Mouse (Mus musculus) intestine, embryonic 15.5 days (tissue): ENCODE measurements around the gene Llph. TPM values are rescaled to one million over a fixed set of nuclear protein-coding genes. Genes with fewer than 3 reads are reported as not detected.
"Not testable (repeated sequence)": the region's sequence is repeated elsewhere in the genome, so short reads cannot be mapped to it uniquely, and the experiment has no call there.

Experiments used
- ATAC-seq: fragments of 200-750 bp; cut with Nextera tagmentation; 2 replicates; pipeline ENCODE4 v1.8.0; 2017; ENCODE audit warnings: moderate TSS enrichment, moderate library complexity
- H3K27ac ChIP-seq: fragments of 300-500 bp; sonication (generic); 2 replicates; pipeline ENCODE4 v1.5.1; 2015; ENCODE audit warnings: mild to moderate bottlenecking, inconsistent platforms
- H3K27me3 ChIP-seq: fragments of 300-500 bp; sonication (generic); replicated peaks from 2 replicates; pipeline ENCODE4 v1.6.1; 2015; ENCODE audit warnings: inconsistent platforms
- H3K36me3 ChIP-seq: fragments of 300-500 bp; sonication (generic); 2 replicates; pipeline ENCODE4 v1.6.1; 2015; ENCODE audit warnings: inconsistent platforms
- H3K4me1 ChIP-seq: fragments of 300-500 bp; sonication (generic); replicated peaks from 2 replicates; pipeline ENCODE4 v1.6.1; 2015; ENCODE audit warnings: inconsistent platforms
- H3K4me2 ChIP-seq: fragments of 300-500 bp; sonication (generic); replicated peaks from 2 replicates; pipeline ENCODE4 v1.6.1; 2015; ENCODE audit warnings: mild to moderate bottlenecking, inconsistent platforms
- H3K4me3 ChIP-seq: fragments of 300-500 bp; sonication (generic); replicated peaks from 2 replicates; pipeline ENCODE4 v1.5.1; 2015; ENCODE audit warnings: inconsistent platforms
- H3K9ac ChIP-seq: fragments of 300-500 bp; sonication (generic); 2 replicates; pipeline ENCODE4 v1.6.1; 2015; ENCODE audit warnings: inconsistent platforms
- H3K9me3 ChIP-seq: fragments of 300-500 bp; sonication (generic); 2 replicates; pipeline ENCODE4 v1.6.1; 2016; ENCODE audit warnings: inconsistent platforms
- WGBS: fragments of 180-500 bp; shearing (Covaris S2); methylation state at CpG from one replicate; pipeline ENCODE4 v1.1.7; 2015; 5-methylcytosine and 5-hydroxymethylcytosine counted together
- polyA plus RNA-seq: library from polyadenylated mRNA; unstranded; fragments of >200 nt; fragmentation: Nextera tagmentation; extraction: Ambion mirVana; gene quantifications from 2 replicates; pipeline ENCODE4 v1.2.1, GENCODE M21; 2015

The Llph gene
- polyA plus RNA-seq, 1 experiment from 2014 or later = 53.6 TPM

DNA sequence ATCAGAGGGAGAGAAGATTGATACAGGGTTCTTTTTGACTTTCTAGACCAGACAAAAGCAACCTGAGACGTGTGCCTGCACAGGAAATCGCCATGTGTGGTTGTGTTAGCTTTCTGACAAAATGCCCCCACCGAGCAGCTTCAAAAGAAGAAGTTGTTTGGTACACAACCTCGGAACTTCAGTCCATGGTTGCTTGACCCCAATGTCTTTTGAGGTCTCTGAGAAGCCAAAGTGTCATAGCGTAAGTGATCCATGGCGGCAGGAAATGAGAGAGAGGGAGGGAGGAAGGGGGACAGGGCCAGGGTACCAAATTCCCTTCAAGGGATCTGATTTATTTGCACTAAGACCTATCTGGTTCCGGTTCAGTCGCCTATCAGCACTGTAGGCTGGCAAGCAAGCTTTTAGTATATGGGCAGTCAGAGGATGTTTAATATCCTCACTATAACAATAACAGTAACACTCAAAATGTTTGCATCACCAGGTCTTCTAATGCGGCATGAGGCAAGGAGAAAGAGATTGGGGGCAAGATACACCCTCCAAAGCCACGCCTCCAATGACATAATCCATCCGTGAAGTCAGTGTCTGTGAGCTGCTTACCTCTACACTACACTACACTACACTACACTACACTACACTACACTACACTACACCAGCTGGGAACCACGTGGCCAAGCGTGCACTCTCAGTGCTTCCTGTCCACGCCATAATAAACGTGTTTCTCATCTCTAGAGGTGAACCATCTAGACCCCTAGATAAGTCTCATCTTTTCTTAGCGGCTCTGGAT lies 24.2 kb upstream of the Llph start:
- H3K36me3 ChIP-seq = no peaks in the 10 kb centered on the region
- H3K9me3 ChIP-seq = no peaks in the 10 kb centered on the region
- H3K4me2 ChIP-seq = peak overlapping the region; percentile 99
- 0 out of 2 replicates have a peak, but pooled peaks cover 5% of the 10 kb centered on the region for H3K4me1 ChIP-seq
- H3K27me3 ChIP-seq = peaks cover 9% of the 10 kb centered on the region
- 72% methylated on average over 16 of the region's 16 CpGs for WGBS
- no peak overlapping the region for H3K27ac ChIP-seq
- H3K9ac ChIP-seq = no peak overlapping the region
- no peak overlapping the region for H3K4me3 ChIP-seq
- no peak for ATAC-seq

DNA sequence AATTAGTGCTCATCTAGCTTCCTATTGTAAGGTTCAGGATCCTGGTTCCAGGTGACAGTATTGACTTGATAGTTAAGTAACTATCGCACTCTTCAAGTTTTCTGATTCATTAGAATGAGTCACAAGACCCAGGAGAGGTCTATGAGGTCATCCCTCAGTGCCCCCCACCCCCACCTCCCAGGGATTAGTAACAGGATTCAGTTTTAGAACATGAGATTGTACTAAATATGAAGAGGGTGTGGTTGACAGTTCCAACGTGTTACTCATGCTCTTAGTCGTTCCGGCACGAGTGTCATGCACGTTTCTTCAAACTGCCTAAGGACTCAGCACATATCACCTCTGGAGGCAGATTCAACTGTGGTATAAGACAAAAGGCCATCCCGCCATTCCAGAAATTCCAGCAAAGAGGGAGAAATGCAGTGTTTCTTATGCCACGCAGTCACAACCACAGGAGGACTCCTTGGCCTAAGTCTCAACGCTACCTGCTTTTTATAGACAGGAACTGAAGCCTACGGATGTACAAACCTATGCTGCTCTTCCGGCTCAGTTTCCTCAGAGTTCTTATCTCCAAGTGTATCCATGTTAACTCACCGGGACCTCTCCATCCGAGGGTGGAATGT lies 22.2 kb upstream of the Llph start:
- 81% methylated on average over 13 of the region's 13 CpGs for WGBS
- Histone ChIP-seq H3K4me2 (no peak overlapping the region), H3K4me3 (no peak overlapping the region), H3K9ac (no peak overlapping the region), H3K9me3 (no peaks in the 10 kb centered on the region), H3K36me3 (no peaks in the 10 kb centered on the region), H3K4me1 (peaks cover 7% of the 10 kb centered on the region; the same call in 1 of the 2 replicates), H3K27ac (no peak overlapping the region), H3K27me3 (peaks cover 9% of the 10 kb centered on the region)
- ATAC-seq = no peak

DNA sequence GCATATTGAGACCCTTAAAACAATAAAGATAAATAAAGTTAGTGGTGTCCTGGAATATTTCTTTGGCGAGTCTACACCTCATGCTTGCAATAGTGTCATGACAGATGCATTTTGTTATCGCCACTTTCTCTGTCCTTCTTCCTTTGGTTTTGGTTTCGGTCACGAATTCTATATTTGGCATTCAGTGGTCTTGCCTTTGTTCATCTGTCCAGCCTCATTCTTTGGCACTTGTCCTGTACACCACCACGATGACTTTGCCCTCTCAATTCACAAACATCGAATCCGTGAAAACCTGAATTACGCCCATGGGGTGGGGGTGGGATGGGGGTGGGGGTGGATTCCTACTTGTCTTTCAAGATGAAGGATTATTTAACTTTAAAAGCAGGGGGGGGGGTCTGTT lies 18.9 kb upstream of the Llph start:
- Histone ChIP-seq H3K9me3 (no peaks in the 10 kb centered on the region), H3K4me1 (peaks cover 3% of the 10 kb centered on the region; the same call in 1 of the 2 replicates), H3K9ac (no peak overlapping the region), H3K36me3 (no peaks in the 10 kb centered on the region), H3K4me2 (no peak overlapping the region), H3K27me3 (no peaks in the 10 kb centered on the region), H3K4me3 (no peak overlapping the region), H3K27ac (no peak overlapping the region)
- ATAC-seq = no peak
- whole genome bisulfite sequencing = 88% methylated on average over 8 of the region's 8 CpGs

DNA sequence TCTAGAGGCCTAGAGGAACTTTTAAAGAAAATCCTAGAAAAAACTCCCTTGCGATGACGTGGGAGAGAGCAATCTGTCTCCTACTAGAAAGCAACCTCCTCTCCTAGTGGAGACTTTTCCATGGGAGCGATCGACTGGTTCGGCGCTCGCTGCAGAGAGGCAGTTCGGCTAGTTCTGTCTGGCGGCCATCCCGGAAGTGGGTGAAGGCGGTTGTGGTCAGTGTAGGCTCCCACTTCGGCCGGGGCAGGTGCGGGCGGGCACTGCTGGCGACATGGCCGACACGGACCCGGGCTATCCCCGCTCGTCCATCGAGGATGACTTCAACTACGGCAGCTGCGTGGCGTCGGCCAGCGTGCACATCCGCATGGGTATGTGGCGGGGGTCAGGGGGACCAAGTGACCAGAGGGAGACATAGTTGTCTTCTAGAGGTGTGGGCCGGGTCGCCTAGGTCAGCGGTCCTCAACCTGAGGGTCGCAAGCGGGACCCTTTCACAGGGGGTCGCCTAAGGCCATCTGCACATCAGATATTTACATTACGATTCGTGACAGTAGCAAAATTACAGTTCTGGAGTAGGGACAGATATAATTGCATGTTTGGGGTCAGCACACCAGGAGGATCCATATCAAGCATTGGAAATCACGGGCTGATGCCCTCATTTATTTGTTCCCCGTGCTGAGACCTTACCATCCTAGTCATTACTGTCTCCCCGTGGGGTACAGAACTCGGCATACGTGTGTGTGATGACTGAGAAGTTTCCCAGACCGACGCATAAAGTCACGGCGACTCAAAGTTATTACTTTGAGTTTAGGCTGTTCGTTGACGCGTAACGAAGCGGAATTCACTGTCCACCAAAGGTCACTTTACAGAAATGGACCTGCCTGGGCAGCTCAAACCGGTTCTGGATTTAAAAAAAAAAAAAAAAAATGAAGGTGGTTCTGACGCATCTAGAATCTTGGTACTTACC lies 18.0 kb upstream of the Llph start:
- peak overlapping the region; percentile 62 for H3K4me2 ChIP-seq
- H3K4me1 ChIP-seq = peaks cover 3% of the 10 kb centered on the region; the same call in 1 of the 2 replicates
- H3K9me3 ChIP-seq = no peaks in the 10 kb centered on the region
- peak overlapping the region; percentile 92 for H3K4me3 ChIP-seq
- peak overlapping the region; percentile 84 for H3K9ac ChIP-seq
- no peaks in the 10 kb centered on the region for H3K36me3 ChIP-seq
- WGBS = 3% methylated on average over 53 of the region's 53 CpGs
- no peaks in the 10 kb centered on the region for H3K27me3 ChIP-seq
- peak; percentile 90 for ATAC-seq
- H3K27ac ChIP-seq = no peak overlapping the region

DNA sequence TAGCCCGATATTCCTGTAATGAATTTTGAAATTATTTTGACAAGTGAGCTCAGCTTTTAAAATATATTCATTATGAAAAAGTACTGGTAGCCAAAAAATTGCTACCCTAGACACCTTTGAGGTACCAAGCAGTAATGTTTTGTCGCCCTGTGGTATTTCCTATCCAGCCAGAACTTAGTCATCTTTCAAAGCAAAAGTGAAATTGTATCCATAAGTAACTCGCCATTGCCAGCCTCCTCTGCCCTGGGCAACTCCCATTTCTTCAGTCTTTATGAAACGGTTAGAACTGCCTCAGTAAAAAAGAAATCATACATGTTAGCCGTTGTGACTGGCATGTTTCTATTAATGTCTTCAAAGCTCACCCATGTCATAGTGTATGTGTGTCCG lies 17.3 kb upstream of the Llph start:
- no peak overlapping the region for H3K27ac ChIP-seq
- peak overlapping the region; percentile 62 for H3K4me2 ChIP-seq
- no peaks in the 10 kb centered on the region for H3K27me3 ChIP-seq
- peaks cover 3% of the 10 kb centered on the region; the same call in 1 of the 2 replicates for H3K4me1 ChIP-seq
- H3K4me3 ChIP-seq = peak overlapping the region; percentile 92
- 56% methylated on average over 6 of the region's 6 CpGs for WGBS
- no peak overlapping the region for H3K9ac ChIP-seq
- no peaks in the 10 kb centered on the region for H3K36me3 ChIP-seq
- H3K9me3 ChIP-seq = no peaks in the 10 kb centered on the region
- ATAC-seq = peak; percentile 15; the same call in 1 of the 2 replicates

DNA sequence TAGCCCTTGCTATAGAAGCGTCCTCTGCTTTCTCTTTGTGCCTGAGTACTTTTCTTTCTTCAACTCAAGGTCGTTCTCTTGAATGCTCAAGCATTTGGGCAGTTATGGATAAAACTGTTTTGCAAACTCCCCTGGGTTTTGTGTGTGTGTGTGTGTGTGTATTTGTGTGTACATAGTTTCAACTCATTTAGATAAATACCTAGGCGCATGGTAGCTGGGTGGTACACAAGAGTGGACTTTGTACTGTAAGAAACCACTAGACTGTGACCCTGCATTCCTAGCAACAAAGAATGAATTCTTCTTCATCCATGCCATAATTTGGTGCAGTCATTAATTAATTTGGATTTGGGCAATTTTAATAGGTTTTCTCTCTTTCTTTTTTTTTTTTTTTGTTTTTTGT lies 16.8 kb upstream of the Llph start:
- no peak for ATAC-seq
- Histone ChIP-seq H3K9ac (no peak overlapping the region), H3K4me1 (peaks cover 3% of the 10 kb centered on the region; the same call in 1 of the 2 replicates), H3K4me3 (0 out of 2 replicates have a peak overlapping the region, but pooled peaks have one; percentile 92), H3K27me3 (no peaks in the 10 kb centered on the region), H3K27ac (no peak overlapping the region), H3K4me2 (peak overlapping the region; percentile 62), H3K9me3 (no peaks in the 10 kb centered on the region), H3K36me3 (no peaks in the 10 kb centered on the region)
- 80% methylated on average over 3 of the region's 3 CpGs for WGBS

DNA sequence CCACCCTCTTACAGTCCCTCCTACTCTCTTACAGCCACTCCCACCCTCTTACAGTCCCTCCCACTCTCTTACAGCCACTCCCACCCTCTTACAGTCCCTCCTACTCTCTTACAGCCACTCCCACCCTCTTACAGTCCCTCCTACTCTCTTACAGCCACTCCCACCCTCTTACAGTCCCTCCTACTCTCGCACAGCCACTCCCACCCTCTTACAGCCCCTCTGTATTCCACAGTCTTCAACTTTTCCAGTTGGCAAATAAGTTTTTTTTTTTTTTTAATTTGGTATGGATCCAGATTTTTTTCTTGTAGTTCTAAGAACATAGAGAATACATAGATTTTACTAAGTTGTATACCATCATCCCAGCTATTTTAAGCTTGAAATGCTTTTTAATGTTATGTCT lies 9.8 kb upstream of the Llph start:
- not testable (repeated sequence) for H3K4me3 ChIP-seq, H3K9me3 ChIP-seq, H3K4me1 ChIP-seq, H3K4me2 ChIP-seq, H3K9ac ChIP-seq, H3K36me3 ChIP-seq, H3K27me3 ChIP-seq, H3K27ac ChIP-seq, ATAC-seq
- 86% methylated on average over 1 of the region's 1 CpGs for WGBS

DNA sequence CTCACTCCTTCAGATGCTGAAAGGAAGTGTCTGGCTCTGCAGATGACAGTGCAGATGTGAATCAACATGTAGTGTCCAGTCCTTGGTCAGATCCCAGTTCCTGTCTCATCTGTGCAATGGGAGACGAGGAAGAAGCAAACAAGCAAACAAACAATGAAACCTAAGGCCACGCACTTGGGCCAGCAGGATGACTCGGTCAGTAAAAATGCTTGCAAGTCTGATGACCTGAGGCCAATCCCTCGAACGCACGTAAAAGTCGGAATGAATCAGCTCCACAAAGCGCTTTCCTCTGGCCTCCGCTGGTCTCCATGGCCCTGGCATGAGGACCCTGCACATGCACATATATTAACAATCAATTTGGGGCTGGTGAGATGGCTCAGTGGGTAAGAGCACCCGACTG lies 7.9 kb upstream of the Llph start:
- 93% methylated on average over 10 of the region's 10 CpGs for WGBS
- no peak for ATAC-seq
- H3K27me3 ChIP-seq = no peaks in the 10 kb centered on the region
- no peaks in the 10 kb centered on the region for H3K36me3 ChIP-seq
- H3K4me3 ChIP-seq = no peak overlapping the region
- no peak overlapping the region for H3K27ac ChIP-seq
- H3K9me3 ChIP-seq = no peaks in the 10 kb centered on the region
- no peak overlapping the region for H3K4me2 ChIP-seq
- H3K4me1 ChIP-seq = no peaks in the 10 kb centered on the region
- H3K9ac ChIP-seq = no peak overlapping the region

DNA sequence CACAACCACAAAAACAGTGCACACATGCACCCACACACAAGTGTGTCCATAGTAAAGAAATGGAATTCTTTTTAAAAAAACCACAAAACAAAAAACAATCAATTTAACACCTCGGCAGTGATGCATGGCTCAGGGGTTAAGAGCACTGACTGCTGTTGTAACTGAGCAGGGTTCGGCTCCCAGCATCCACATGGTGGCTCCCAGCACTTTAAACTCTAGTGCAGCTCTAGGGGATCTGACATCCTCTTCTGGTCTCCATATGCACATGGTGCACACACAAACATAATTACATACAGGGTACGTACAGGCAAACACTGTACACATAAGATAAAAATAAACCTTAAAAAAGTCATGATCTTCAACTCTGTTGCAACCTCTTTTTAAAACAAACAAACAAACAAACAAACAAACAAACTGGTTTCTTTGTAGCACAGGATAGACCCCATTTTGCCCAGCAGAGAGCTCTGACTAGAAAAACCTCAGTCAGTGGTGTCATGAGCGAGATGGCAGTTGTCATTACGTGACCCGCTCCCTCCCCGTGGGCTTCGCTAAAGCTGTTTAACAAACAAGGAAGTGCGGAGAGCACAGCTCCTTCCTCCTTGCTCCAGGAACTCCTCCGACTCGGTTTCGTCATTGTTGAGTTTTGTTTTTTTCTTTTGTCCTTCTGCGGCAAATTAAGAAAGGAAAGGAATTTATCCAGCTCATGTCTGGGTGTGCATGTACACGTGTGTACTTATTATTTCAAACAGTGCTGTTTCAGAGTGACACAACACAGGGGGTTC lies 7.1 kb upstream of the Llph start:
- no peak overlapping the region for H3K4me3 ChIP-seq
- ATAC-seq = no peak; the same call in 1 of the 2 replicates
- H3K27ac ChIP-seq = no peak overlapping the region
- no peaks in the 10 kb centered on the region for H3K9me3 ChIP-seq
- WGBS = 71% methylated on average over 14 of the region's 14 CpGs
- no peaks in the 10 kb centered on the region for H3K4me1 ChIP-seq
- no peak overlapping the region for H3K4me2 ChIP-seq
- H3K27me3 ChIP-seq = no peaks in the 10 kb centered on the region
- no peak overlapping the region for H3K9ac ChIP-seq
- H3K36me3 ChIP-seq = no peaks in the 10 kb centered on the region

DNA sequence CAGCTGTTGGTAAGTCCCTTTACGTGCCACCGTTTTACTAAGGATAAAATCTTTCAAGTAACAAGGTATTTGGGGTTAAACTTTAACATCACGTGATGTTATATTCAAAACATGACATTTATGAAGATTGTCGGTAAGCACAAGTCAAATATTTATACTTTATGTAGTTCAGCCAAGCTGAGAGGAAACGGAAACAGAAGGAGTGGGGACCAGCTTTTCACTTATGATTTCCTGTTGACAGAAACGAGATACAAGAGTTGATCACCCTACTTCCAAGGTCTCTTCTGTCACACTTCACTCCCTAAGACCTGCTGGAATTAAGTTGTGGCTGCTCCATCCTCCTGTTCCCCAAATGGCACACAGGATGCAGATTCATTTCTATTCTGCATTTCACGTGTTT lies 6.1 kb upstream of the Llph start:
- H3K27ac ChIP-seq = no peak overlapping the region
- 58% methylated on average over 7 of the region's 7 CpGs for WGBS
- no peaks in the 10 kb centered on the region for H3K9me3 ChIP-seq
- no peaks in the 10 kb centered on the region for H3K27me3 ChIP-seq
- no peak overlapping the region for H3K4me2 ChIP-seq
- H3K4me3 ChIP-seq = no peak overlapping the region
- no peak overlapping the region for H3K9ac ChIP-seq
- no peaks in the 10 kb centered on the region for H3K36me3 ChIP-seq
- no peaks in the 10 kb centered on the region for H3K4me1 ChIP-seq
- no peak for ATAC-seq

DNA sequence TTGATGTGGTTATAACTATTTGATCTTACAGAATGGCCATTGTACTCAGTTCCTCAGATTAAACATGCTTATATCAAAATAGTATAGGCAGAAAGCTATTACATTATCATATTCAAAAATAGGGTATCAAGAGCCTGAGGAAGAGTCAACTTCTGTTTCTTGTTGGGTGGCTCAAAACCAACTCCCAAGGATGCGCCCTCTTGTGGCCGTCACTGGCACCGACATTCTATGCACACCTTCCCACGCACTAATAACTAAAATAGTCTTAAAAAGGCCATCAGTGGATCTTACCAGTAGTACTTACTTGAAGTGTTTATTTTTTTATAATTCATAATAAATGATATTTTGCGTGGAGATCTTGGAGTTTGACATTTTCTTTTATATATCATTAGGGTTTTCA lies 4.8 kb downstream of the Llph start:
- H3K9ac ChIP-seq = no peak overlapping the region
- H3K4me2 ChIP-seq = no peak overlapping the region
- H3K4me1 ChIP-seq = peaks cover 14% of the 10 kb centered on the region; the same call in 1 of the 2 replicates
- WGBS = 36% methylated on average over 5 of the region's 5 CpGs
- no peaks in the 10 kb centered on the region for H3K9me3 ChIP-seq
- no peak overlapping the region for H3K4me3 ChIP-seq
- no peak for ATAC-seq
- peaks cover 19% of the 10 kb centered on the region; the same call in 1 of the 2 replicates for H3K36me3 ChIP-seq
- no peak overlapping the region for H3K27ac ChIP-seq
- H3K27me3 ChIP-seq = no peaks in the 10 kb centered on the region
